Mouse (Mus musculus) liver, postnatal 0 days (tissue): ENCODE data around the gene Lcat. TPM values are rescaled to one million over a fixed set of nuclear protein-coding genes. Genes with fewer than 3 reads are reported as not detected.

Source experiments
- ATAC-seq: fragments of 200-750 bp; cut with Nextera tagmentation; 2 replicates; pipeline ENCODE4 v1.8.0; 2017; ENCODE audit warnings: mild to moderate bottlenecking, moderate library complexity
- DNase-seq: peaks from one replicate; pipeline ENCODE4 v3.0.0-alpha.2; 2016
- H3K27ac ChIP-seq: fragments of 300-500 bp; sonication (generic); 2 replicates; pipeline ENCODE4 v1.5.1; 2014; ENCODE audit warnings: antibody characterized with exemption, moderate library complexity, mild to moderate bottlenecking, low read depth
- H3K27me3 ChIP-seq: fragments of 300-500 bp; sonication (generic); 2 replicates; pipeline ENCODE4 v1.6.1; 2014; ENCODE audit warnings: low read length, control low read depth, mixed read lengths; ENCODE audit not compliant: insufficient read depth
- H3K36me3 ChIP-seq: fragments of 300-500 bp; sonication (generic); replicated peaks from 2 replicates; pipeline ENCODE4 v1.6.1; 2014; ENCODE audit warnings: mild to moderate bottlenecking, control low read depth, low read length, moderate library complexity, mixed read lengths; ENCODE audit not compliant: insufficient read depth
- H3K4me1 ChIP-seq: fragments of 300-500 bp; sonication (generic); 2 replicates; pipeline ENCODE4 v1.6.1; 2014; ENCODE audit warnings: antibody characterized with exemption, mild to moderate bottlenecking, control low read depth; ENCODE audit not compliant: insufficient read depth
- H3K4me2 ChIP-seq: fragments of 300-500 bp; sonication (generic); 2 replicates; pipeline ENCODE4 v1.6.1; 2014; ENCODE audit warnings: low read depth, mild to moderate bottlenecking, low read length, moderate library complexity, mixed read lengths
- H3K4me3 ChIP-seq: fragments of 300-500 bp; sonication (generic); 2 replicates; pipeline ENCODE4 v1.5.1; 2014; ENCODE audit warnings: low read depth, low read length
- H3K9ac ChIP-seq: fragments of 300-500 bp; sonication (generic); replicated peaks from 2 replicates; pipeline ENCODE4 v1.6.1; 2014; ENCODE audit warnings: mild to moderate bottlenecking, moderate library complexity
- H3K9me3 ChIP-seq: fragments of 300-500 bp; sonication (generic); 2 replicates; pipeline ENCODE4 v1.6.1; 2016; ENCODE audit warnings: mild to moderate bottlenecking, control low read depth, low read length, mixed read lengths
- CTCF ChIP-seq: sonication (generic); IDR thresholded peaks from 2 replicates; pipeline ENCODE4 v1.5.1; 2016; ENCODE audit warnings: antibody characterized with exemption, low read depth
- EP300 ChIP-seq: IDR thresholded peaks from 2 replicates; pipeline ENCODE4 v1.6.1; 2016; ENCODE audit warnings: antibody characterized with exemption, low read depth, mild to moderate bottlenecking
- WGBS: fragments of 180-500 bp; shearing (Covaris S2); extraction: QIAGEN DNeasy Blood & Tissue Kit; methylation state at CpG from one replicate; pipeline ENCODE4 v1.1.7; 2014; ENCODE audit not compliant: insufficient replicate concordance; 5-methylcytosine and 5-hydroxymethylcytosine counted together
- polyA plus RNA-seq: library from polyadenylated mRNA; unstranded; fragments of >200 nt; fragmentation: Nextera tagmentation; extraction: Ambion mirVana; gene quantifications from 2 replicates; pipeline ENCODE4 v1.2.1, GENCODE M21; 2015

Gene Lcat
- polyA plus RNA-seq, 1 experiment from 2014 or later, result 322 TPM

- no peak overlapping the region for H3K4me3 ChIP-seq
- ATAC-seq, result no peak
- H3K4me2 ChIP-seq, result no peak overlapping the region
- DNase-seq, result no peak
- H3K27me3 ChIP-seq, result no peaks in the 10 kb centered on the region
- H3K27ac ChIP-seq, result no peak overlapping the region
- WGBS, result 84% methylated on average over 11 of the region's 11 CpGs
- H3K36me3 ChIP-seq, result peaks cover 28% of the 10 kb centered on the region
- no peak overlapping the region for H3K9ac ChIP-seq
- H3K4me1 ChIP-seq, result peaks cover 8% of the 10 kb centered on the region
- H3K9me3 ChIP-seq, result no peaks in the 10 kb centered on the region
- TF ChIP-seq CTCF, result no peak
- no peak for TF ChIP-seq EP300
Measured at GRCm38 (mm10) chr8:105932525-105932924, 10.7 kb downstream of the Lcat start.

- ATAC-seq (no peak), DNase-seq (no peak)
- H3K9me3 ChIP-seq, result no peaks in the 10 kb centered on the region
- no peak overlapping the region for H3K27ac ChIP-seq
- TF ChIP-seq EP300, result no peak
- no peak for TF ChIP-seq CTCF
- H3K4me2 ChIP-seq, result no peak overlapping the region
- no peak overlapping the region for H3K4me3 ChIP-seq
- WGBS, result 84% methylated on average over 3 of the region's 3 CpGs
- H3K4me1 ChIP-seq, result peaks cover 3% of the 10 kb centered on the region
- H3K9ac ChIP-seq, result no peak overlapping the region
- peaks cover 26% of the 10 kb centered on the region for H3K36me3 ChIP-seq
- H3K27me3 ChIP-seq, result no peaks in the 10 kb centered on the region
Measured at GRCm38 (mm10) chr8:105931271-105931670, 11.9 kb downstream of the Lcat start.

GRCm38 (mm10) chr8:105930602-105931001, 12.6 kb downstream of the Lcat start:
- peak; percentile 65 for ATAC-seq
- peak; percentile 89 for DNase-seq
- H3K36me3 ChIP-seq, result peaks cover 24% of the 10 kb centered on the region
- H3K9me3 ChIP-seq, result no peaks in the 10 kb centered on the region
- no peaks in the 10 kb centered on the region for H3K4me1 ChIP-seq
- WGBS, result 21% methylated on average over 8 of the region's 8 CpGs
- TF ChIP-seq CTCF, result peak; percentile 98
- no peak for TF ChIP-seq EP300
- H3K4me3 ChIP-seq, result no peak overlapping the region
- no peak overlapping the region for H3K9ac ChIP-seq
- H3K4me2 ChIP-seq, result no peak overlapping the region
- no peaks in the 10 kb centered on the region for H3K27me3 ChIP-seq
- no peak overlapping the region for H3K27ac ChIP-seq

GRCm38 (mm10) chr8:105925123-105925522, 18.1 kb downstream of the Lcat start:
- Histone ChIP-seq H3K36me3 (peaks cover 14% of the 10 kb centered on the region), H3K4me2 (no peak overlapping the region), H3K4me3 (no peak overlapping the region), H3K9ac (no peak overlapping the region), H3K27me3 (no peaks in the 10 kb centered on the region), H3K4me1 (no peaks in the 10 kb centered on the region), H3K27ac (no peak overlapping the region), H3K9me3 (no peaks in the 10 kb centered on the region)
- WGBS, result 65% methylated on average over 3 of the region's 3 CpGs
- TF ChIP-seq CTCF (no peak), EP300 (no peak)
- no peak for ATAC-seq
- no peak for DNase-seq

GRCm38 (mm10) chr8:105919390-105919789, 23.8 kb downstream of the Lcat start:
- H3K27ac ChIP-seq, result no peak overlapping the region
- H3K9me3 ChIP-seq, result no peaks in the 10 kb centered on the region
- TF ChIP-seq EP300 (no peak), CTCF (no peak)
- peaks cover 20% of the 10 kb centered on the region for H3K36me3 ChIP-seq
- no peak overlapping the region for H3K4me2 ChIP-seq
- DNase-seq (no peak), ATAC-seq (no peak)
- 63% methylated on average over 3 of the region's 3 CpGs for WGBS
- H3K4me1 ChIP-seq, result no peaks in the 10 kb centered on the region
- H3K27me3 ChIP-seq, result no peaks in the 10 kb centered on the region
- no peak overlapping the region for H3K4me3 ChIP-seq
- H3K9ac ChIP-seq, result no peak overlapping the region

GRCm38 (mm10) chr8:105900941-105901616, 42.1 kb downstream of the Lcat start:
- Histone ChIP-seq H3K4me2 (peak overlapping the region; percentile 72), H3K4me1 (peaks cover 13% of the 10 kb centered on the region), H3K9me3 (no peaks in the 10 kb centered on the region), H3K36me3 (no peaks in the 10 kb centered on the region), H3K9ac (peak overlapping the region; percentile 98), H3K27ac (peak overlapping the region; percentile 97), H3K27me3 (no peaks in the 10 kb centered on the region), H3K4me3 (peak overlapping the region; percentile 93)
- DNase-seq (no peak), ATAC-seq (peak; percentile 52)
- 15% methylated on average over 16 of the region's 16 CpGs for WGBS
- TF ChIP-seq EP300 (peak; percentile 83), CTCF (no peak)
